Mouse (Mus musculus) cortical plate, adult 2 months (tissue): Measurements from ENCODE around the gene Sash3.

Experiments used
- CTCF ChIP-seq: fragments of 200-500 bp; IDR thresholded peaks from 2 replicates; pipeline ENCODE4 v1.5.1; 2011; ENCODE audit warnings: mild to moderate bottlenecking, control low read depth, low read length; ENCODE audit not compliant: insufficient read depth; ENCODE audit errors: extremely low read depth
- POLR2A ChIP-seq: fragments of 200-500 bp; IDR thresholded peaks from 2 replicates; pipeline ENCODE4 v1.6.1; 2011; ENCODE audit warnings: mild to moderate bottlenecking, low read length, control low read depth; ENCODE audit not compliant: insufficient read depth; ENCODE audit errors: extremely low read depth

DNA sequence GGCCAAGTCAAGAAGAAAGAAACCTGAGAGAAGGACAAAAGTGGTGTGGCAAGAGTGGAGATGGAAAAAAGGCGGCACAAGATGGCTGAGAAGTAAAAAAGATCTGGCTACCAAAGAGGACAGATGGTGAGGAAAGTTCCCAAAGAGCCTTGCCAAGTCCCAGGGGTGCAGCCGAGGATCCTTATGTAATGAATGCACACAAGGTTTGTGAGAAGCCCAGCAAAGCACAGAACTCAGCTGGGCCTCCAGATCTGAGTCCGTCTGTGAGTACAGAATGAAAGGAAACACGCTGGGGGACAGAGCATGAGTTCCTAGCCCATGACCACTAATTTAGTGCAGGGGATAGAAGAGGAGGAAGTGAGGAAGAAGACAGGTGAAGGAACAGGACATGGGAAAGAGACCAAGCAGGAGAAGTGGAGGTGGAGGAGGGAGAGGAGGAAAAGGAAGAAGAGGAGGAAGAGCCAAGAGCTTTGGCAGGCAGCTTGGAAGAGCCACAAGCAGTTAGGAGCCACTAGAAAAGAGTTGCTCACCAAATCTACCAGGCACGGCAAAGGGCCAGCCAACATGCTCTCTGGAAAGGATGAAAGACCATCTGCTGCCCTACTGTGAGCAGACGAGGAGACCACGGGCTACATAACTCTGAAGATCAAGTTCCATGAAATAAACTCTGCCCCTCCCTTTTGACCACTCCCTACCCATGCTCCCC is 41.3 kb upstream of the Sash3 start:
- TF ChIP-seq POLR2A = no peak
- TF ChIP-seq CTCF = no peak
